Mouse (Mus musculus): ENCODE measurements around the gene Daam1. TPM values are rescaled to one million over a fixed set of nuclear protein-coding genes. Genes with fewer than 3 reads are reported as not detected.

Gene Daam1
- polyA plus RNA-seq, 1 experiment, result 8.3 TPM

- no peaks in the 10 kb centered on the region for H3K4me1 ChIP-seq (ENCODE audit: control insufficient read depth, insufficient read depth, insufficient read length, low read length)
- H3K27ac ChIP-seq (replicated peaks; ENCODE audit: low read depth, low read length), result no peak overlapping the region
- no peak overlapping the region for H3K4me3 ChIP-seq (ENCODE audit: insufficient read depth, low read depth, low read length)
These were observed 150.4 kb downstream of the Daam1 start for GRCm38 (mm10) chr12:71981250-71981649.

GRCm38 (mm10) chr12:71981791-71982190 is 150.9 kb downstream of the Daam1 start:
- Histone ChIP-seq H3K27ac (replicated peaks; ENCODE audit: low read depth, low read length) (no peak overlapping the region), H3K4me1 (ENCODE audit: control insufficient read depth, insufficient read depth, insufficient read length, low read length) (no peaks in the 10 kb centered on the region), H3K4me3 (ENCODE audit: insufficient read depth, low read depth, low read length) (no peak overlapping the region)

GRCm38 (mm10) chr12:71983102-71983715 is 152.3 kb downstream of the Daam1 start:
- no peak overlapping the region for H3K4me3 ChIP-seq (ENCODE audit: insufficient read depth, low read depth, low read length)
- no peak overlapping the region for H3K27ac ChIP-seq (replicated peaks; ENCODE audit: low read depth, low read length)
- no peaks in the 10 kb centered on the region for H3K4me1 ChIP-seq (ENCODE audit: control insufficient read depth, insufficient read depth, insufficient read length, low read length)

GRCm38 (mm10) chr12:71987161-71987560 is 156.3 kb downstream of the Daam1 start:
- Histone ChIP-seq H3K27ac (replicated peaks; ENCODE audit: low read depth, low read length) (no peak overlapping the region), H3K4me3 (ENCODE audit: insufficient read depth, low read depth, low read length) (no peak overlapping the region), H3K4me1 (ENCODE audit: control insufficient read depth, insufficient read depth, insufficient read length, low read length) (no peaks in the 10 kb centered on the region)

GRCm38 (mm10) chr12:71987885-71988284 is 157.0 kb downstream of the Daam1 start:
- Histone ChIP-seq H3K4me3 (ENCODE audit: insufficient read depth, low read depth, low read length) (no peak overlapping the region), H3K27ac (replicated peaks; ENCODE audit: low read depth, low read length) (no peak overlapping the region), H3K4me1 (ENCODE audit: control insufficient read depth, insufficient read depth, insufficient read length, low read length) (no peaks in the 10 kb centered on the region)

GRCm38 (mm10) chr12:71989596-71989995 is 158.7 kb downstream of the Daam1 start:
- H3K4me1 ChIP-seq (ENCODE audit: control insufficient read depth, insufficient read depth, insufficient read length, low read length), result no peaks in the 10 kb centered on the region
- no peak overlapping the region for H3K4me3 ChIP-seq (ENCODE audit: insufficient read depth, low read depth, low read length)
- H3K27ac ChIP-seq (replicated peaks; ENCODE audit: low read depth, low read length), result no peak overlapping the region

- 0 out of 2 replicates have a peak, but pooled peaks cover 2% of the 10 kb centered on the region for H3K4me1 ChIP-seq (ENCODE audit: control insufficient read depth, insufficient read depth, insufficient read length, low read length)
- H3K27ac ChIP-seq (replicated peaks; ENCODE audit: low read depth, low read length), result no peak overlapping the region
- no peak overlapping the region for H3K4me3 ChIP-seq (ENCODE audit: insufficient read depth, low read depth, low read length)
These were observed 161.8 kb downstream of the Daam1 start for GRCm38 (mm10) chr12:71992599-71993210.

- H3K27ac ChIP-seq (replicated peaks; ENCODE audit: low read depth, low read length), result no peak overlapping the region
- peaks cover 9% of the 10 kb centered on the region; the same call in 1 of the 2 replicates for H3K4me1 ChIP-seq (ENCODE audit: control insufficient read depth, insufficient read depth, insufficient read length, low read length)
These were observed 165.0 kb downstream of the Daam1 start for GRCm38 (mm10) chr12:71995831-71996230.

GRCm38 (mm10) chr12:71996920-71997319 is 166.0 kb downstream of the Daam1 start:
- Histone ChIP-seq H3K27ac (replicated peaks; ENCODE audit: low read depth, low read length) (no peak overlapping the region), H3K4me3 (ENCODE audit: insufficient read depth, low read depth, low read length) (no peak overlapping the region), H3K4me1 (ENCODE audit: control insufficient read depth, insufficient read depth, insufficient read length, low read length) (peaks cover 9% of the 10 kb centered on the region; the same call in 1 of the 2 replicates)

More at GRCm38 (mm10) chr12:71995831-71996230, 165.0 kb downstream of the Daam1 start:
- no peak overlapping the region for H3K4me3 ChIP-seq (ENCODE audit: insufficient read depth, low read depth, low read length)

GRCm38 (mm10) chr12:71997364-71997763 is 166.5 kb downstream of the Daam1 start:
- Histone ChIP-seq H3K4me3 (ENCODE audit: insufficient read depth, low read depth, low read length) (no peak overlapping the region), H3K4me1 (ENCODE audit: control insufficient read depth, insufficient read depth, insufficient read length, low read length) (peaks cover 9% of the 10 kb centered on the region; the same call in 1 of the 2 replicates), H3K27ac (replicated peaks; ENCODE audit: low read depth, low read length) (no peak overlapping the region)

- Histone ChIP-seq H3K27ac (replicated peaks; ENCODE audit: low read depth, low read length) (no peak overlapping the region), H3K4me3 (ENCODE audit: insufficient read depth, low read depth, low read length) (no peak overlapping the region), H3K4me1 (ENCODE audit: control insufficient read depth, insufficient read depth, insufficient read length, low read length) (peaks cover 9% of the 10 kb centered on the region; the same call in 1 of the 2 replicates)
These were observed 167.8 kb downstream of the Daam1 start for GRCm38 (mm10) chr12:71998653-71999052.

- Histone ChIP-seq H3K4me1 (ENCODE audit: control insufficient read depth, insufficient read depth, insufficient read length, low read length) (peaks cover 9% of the 10 kb centered on the region; the same call in 1 of the 2 replicates), H3K4me3 (ENCODE audit: insufficient read depth, low read depth, low read length) (no peak overlapping the region), H3K27ac (replicated peaks; ENCODE audit: low read depth, low read length) (no peak overlapping the region)
These were observed 168.8 kb downstream of the Daam1 start for GRCm38 (mm10) chr12:71999671-72000070.

GRCm38 (mm10) chr12:72001811-72002210 is 170.9 kb downstream of the Daam1 start:
- H3K4me1 ChIP-seq (ENCODE audit: control insufficient read depth, insufficient read depth, insufficient read length, low read length), result peaks cover 9% of the 10 kb centered on the region; the same call in 1 of the 2 replicates
- H3K4me3 ChIP-seq (ENCODE audit: insufficient read depth, low read depth, low read length), result no peak overlapping the region
- H3K27ac ChIP-seq (replicated peaks; ENCODE audit: low read depth, low read length), result no peak overlapping the region

- no peaks in the 10 kb centered on the region for H3K4me1 ChIP-seq (ENCODE audit: control insufficient read depth, insufficient read depth, insufficient read length, low read length)
- H3K27ac ChIP-seq (replicated peaks; ENCODE audit: low read depth, low read length), result no peak overlapping the region
- H3K4me3 ChIP-seq (ENCODE audit: insufficient read depth, low read depth, low read length), result no peak overlapping the region
These were observed 174.4 kb downstream of the Daam1 start for GRCm38 (mm10) chr12:72005307-72005706.

- Histone ChIP-seq H3K27ac (replicated peaks; ENCODE audit: low read depth, low read length) (no peak overlapping the region), H3K4me1 (ENCODE audit: control insufficient read depth, insufficient read depth, insufficient read length, low read length) (no peaks in the 10 kb centered on the region), H3K4me3 (ENCODE audit: insufficient read depth, low read depth, low read length) (no peak overlapping the region)
These were observed 176.8 kb downstream of the Daam1 start for GRCm38 (mm10) chr12:72007656-72008055.

Measured in brown adipose tissue, adult 24 weeks (tissue).